Mouse (Mus musculus): ENCODE data around the gene Kbtbd8.

The Kbtbd8 gene

DNA sequence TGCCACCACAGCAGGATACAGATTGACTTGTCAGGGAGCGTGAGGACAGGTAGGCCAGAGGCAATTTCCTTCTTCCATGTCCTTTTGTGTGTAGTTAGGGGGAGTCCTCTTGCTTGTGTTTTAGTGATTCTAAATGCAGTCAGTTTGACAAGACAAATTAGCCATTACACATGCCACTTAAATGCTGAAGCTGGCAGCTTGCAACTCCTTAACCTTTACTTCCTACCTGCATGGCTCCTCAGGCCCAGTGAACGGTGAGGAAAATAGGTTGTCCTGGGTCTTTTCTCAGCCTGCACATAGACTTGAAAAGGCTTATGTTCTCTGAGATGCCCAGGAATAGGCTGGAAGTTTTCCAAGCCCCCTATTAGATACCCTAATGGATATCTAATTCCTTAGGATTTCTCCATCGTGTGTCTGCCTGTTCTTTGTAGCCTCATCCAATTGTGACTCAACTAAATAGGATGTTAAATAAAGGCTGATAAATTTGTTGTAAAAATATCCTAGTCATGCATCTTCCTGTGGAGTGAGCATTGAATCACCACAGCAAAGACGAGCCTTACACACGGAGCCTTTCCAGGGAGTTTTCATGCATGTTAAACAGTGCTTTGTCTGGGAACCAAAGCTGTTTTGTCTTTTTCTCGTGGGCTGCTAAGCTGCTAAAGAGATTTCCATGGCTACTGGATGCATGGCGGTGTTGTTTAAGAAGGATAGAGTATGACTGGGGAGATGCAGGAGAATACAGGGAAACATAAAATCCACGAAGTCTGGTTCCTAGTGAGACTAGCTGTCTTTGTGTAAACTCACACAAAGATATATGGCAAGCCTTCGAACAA lies 57.5 kb downstream of the Kbtbd8 start:
- DNase-seq (ENCODE audit: low read depth) = no peak
